Mouse (Mus musculus) inflammation-experienced regulatory T-cells, adult 6 months (primary cell): Measurements from ENCODE around the gene Gm4871. TPM values are rescaled to one million over a fixed set of nuclear protein-coding genes. Genes with fewer than 3 reads are reported as not detected.
"Not testable (repeated sequence)": the region's sequence is repeated elsewhere in the genome, so short reads cannot be mapped to it uniquely, and the experiment has no call there.

ENCODE experiments used
- ATAC-seq: one replicate; pipeline ENCODE4 v1.8.0; 2017
- polyA plus RNA-seq, 3 experiments: library from polyadenylated mRNA; unstranded; fragments of 100-300 nt; shearing (Covaris generic); gene quantifications; one replicate each; pipeline ENCODE4 v1.2.1; 2017

Gene Gm4871
- polyA plus RNA-seq = not detected

DNA sequence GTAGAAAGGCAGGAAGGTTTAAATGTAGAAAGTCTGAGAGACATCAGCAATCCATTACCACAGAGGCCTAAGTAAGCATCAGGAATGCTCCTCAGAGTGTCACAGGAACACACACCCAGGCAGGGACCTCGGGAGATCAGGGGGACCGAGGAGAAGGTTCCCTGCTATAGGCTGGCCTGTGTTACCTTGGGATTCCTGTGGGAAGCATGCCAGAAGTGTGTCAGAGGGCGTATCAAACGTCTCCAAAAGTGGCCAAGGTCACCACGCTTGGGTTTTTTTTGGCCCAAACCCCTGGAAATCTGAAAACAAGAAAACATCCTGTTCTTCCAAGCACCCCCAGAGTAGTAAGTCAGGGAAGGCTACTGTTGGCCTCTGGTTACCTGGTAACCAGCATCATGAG, at the start of gene Gm4871:
Gm4871 (minus strand) TSS at position 364 of the 400 bp plus-strand sequence.
- ATAC-seq = not testable (repeated sequence)

DNA sequence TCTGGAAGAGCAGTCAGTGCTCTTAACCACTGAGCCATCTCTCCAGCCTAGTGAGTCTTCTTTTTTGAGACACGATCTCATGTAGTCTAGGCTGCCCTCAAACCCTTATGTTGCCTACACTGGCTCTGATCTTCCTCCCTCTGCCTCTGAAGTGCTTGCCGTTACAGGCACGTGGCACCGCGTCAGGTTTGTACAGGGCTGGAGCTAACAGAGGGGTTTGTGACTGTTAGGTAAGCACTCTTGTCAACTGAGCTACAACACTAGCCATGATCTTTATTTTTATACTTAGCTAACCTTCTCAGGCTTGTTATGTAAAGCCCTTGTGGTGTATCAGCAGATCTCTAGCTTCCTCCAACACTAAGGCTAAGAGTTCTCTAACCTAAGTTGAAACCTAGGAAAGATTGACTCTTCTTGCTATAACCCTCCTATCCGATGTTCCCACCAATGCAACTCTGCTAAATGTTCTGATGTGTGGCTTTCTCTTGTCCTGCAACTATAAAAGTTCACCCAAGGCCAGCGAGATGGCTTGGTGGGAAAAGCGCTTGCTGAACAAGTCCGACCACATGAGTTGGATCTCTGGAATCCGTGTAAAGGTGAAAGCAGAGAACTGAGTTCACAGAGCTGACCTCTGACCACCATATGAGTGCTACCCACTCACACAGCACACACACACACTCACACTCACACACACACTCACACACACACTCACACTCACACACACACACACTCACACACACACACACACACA, 49.5 kb upstream of the Gm4871 start:
- ATAC-seq = no peak

DNA sequence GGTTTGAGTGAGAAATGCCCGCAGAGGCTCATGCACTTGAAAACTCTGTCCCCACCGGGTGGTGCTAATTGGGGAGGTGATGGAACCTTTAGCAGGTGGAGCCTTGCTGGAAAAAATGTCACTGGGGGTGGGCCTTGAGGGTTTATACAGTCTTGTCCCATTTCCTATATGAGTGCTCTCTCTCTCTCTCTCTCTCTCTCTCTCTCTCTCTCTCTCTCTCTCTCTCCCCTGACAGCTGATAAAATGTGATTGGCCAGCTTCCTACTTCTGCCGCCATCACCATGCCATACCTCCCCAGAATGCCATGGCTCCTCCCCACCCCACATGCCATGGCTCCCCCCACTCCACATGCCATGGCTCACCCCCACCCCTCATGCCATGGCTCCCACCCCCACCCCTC, 42.5 kb upstream of the Gm4871 start:
- ATAC-seq = no peak

DNA sequence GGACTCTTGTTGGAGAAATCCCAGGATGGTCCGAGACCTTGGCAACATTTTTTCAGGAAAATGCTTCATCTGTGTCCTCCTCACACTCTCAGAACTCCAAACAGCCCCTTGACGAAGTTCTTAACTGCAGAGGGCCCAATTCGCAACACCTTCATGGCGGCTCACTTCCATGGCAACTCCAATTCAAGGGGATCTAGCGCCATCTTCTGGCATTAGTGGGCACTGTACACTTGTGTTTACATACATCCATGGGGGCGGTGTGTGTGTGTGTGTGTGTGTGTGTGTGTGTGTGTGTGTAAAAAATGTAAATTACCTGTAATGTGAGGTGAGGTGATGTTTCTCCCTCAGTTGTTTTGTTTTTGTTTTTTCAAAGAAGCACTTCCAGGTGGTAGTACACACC, 38.8 kb upstream of the Gm4871 start:
- no peak for ATAC-seq

DNA sequence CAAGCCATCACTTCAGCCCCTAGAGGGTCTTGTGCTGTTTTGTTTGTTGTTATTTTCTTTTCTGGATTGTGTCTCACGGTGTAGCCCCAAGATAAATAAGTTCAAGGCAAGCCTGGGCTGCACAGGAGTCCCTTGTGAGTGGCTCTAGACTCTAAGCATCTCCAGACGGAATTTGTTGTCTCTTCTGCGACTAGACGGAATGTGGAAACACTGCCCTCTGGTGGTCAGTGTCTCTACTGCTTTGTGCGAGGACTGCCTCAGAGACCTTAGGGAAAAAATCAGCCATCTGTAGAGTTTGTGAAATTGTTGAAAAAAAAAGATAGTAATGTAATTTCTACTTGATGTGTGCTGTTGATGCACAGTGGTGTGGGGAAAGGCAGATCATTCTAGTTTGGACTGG, 37.2 kb upstream of the Gm4871 start:
- ATAC-seq = peak; percentile 38

DNA sequence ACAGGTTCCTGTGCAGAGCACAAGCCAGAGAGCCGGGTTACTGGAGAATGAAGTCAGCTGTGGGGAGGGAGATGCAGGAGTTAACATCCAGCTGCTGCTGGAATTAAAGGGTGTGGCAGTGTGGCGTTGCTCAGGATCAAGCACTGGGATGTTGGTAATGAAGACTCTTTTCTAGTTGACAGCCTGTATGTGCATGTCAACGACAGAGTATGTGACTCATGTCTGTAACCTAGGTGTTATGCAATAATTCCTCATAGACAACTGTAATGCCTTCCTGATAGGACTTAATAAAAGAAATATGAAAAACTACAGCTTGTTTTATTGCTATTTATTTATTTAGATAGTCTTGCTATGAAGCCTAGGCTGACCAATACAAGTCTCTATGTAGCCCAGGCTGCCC, 36.3 kb upstream of the Gm4871 start:
- ATAC-seq = no peak

DNA sequence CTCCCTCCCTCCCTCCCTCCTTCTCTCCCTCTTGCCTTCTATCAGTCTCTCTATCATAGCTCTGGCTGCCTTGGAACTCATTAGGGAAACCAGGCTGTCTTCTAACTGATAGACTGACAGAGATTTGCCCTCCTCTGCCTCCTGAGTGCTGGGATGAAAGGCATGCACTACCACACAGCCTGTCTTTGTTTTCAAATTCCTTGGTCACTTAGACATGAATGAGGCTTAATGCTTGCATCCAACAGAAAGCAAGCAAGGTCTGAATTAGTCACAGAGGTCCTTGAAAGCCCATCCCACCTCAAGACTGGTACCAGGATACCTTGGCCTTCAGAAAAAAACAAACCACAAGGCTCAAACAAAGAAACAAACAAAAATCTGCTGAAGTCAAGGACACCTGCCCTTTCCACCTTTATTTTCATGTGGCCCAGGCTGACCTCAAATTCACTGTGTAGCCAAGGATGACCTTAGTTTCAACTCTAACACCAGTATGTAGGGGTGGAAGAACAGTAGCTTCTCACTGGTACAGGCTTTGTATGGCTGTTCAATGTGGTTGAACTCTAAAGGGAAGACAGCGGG, 32.3 kb upstream of the Gm4871 start:
- ATAC-seq = no peak

DNA sequence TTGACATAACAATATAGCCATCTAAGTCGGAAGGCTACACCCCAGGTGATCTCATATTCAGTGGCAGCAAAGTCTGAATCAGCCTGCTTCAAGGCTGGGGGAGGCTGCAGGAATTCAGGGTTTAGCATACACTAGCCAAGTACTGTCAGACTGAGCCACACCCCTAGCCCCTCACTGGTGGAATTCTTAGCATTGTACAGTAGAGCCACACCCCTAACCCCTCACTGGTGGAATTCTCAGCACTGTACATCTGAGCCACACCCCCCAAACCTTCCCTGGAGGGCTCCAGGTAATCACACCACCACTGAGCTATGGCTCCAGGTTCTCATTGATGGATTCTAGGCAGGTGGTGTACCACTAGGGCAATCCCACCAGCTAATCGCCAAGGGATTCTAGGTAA, 27.0 kb upstream of the Gm4871 start:
- no peak for ATAC-seq

DNA sequence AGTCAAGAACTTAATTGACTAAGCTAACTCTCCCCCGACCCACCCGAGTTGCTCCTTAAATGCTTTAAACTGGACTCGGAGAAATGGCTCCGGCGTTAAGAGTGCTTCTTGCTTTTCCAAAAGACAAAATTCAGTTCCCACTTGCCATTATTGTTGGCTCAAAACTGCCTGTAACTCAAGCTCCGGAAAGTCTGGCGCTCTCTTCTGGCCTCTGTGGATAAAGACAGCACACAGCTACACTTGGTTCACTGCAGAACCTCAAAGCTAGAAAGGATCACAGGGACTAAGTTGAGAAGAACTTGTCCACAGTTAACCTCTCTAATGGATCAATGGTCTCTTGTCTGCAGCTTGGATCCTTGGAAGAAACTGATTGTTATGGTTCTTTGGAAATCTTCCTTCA, 26.2 kb upstream of the Gm4871 start:
- no peak for ATAC-seq

DNA sequence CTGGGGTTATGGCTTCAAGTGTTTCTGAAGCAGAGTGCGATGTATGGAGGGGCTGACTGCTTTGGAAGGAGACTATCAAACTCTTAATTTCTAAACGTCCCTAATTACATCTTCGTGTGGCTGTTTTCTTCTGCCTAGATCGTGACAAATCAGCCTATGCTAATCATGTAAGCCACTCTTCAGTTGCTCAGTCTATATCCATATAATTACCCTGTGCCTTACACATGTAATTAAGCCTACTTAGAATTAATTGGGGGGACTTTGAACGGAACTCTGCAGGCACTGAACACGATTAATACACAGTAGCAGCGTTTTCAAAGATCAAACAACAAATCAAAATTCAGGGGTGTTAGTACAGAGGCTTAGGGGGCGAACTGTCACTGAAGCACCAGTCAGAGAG, 25.4 kb upstream of the Gm4871 start:
- no peak for ATAC-seq

DNA sequence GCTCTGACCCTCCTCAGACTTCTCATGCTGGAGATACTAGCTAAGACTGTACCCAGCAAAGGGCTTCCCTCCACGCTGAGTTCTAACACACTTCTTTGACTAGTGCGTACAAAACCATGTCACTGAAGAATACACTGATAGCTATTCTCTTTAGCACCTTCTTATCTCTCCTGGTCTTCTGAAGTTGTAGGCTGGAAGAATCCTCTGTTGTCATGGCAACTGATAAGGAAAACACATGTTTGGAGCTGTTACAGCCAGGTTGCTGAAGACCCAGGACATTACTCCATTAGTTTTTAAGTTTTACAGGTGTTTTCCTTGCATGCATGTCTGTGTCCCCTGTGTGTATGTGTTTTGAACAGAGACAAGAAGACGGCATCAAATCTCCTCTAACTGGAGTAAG, 21.6 kb upstream of the Gm4871 start:
- ATAC-seq = not testable (repeated sequence)

DNA sequence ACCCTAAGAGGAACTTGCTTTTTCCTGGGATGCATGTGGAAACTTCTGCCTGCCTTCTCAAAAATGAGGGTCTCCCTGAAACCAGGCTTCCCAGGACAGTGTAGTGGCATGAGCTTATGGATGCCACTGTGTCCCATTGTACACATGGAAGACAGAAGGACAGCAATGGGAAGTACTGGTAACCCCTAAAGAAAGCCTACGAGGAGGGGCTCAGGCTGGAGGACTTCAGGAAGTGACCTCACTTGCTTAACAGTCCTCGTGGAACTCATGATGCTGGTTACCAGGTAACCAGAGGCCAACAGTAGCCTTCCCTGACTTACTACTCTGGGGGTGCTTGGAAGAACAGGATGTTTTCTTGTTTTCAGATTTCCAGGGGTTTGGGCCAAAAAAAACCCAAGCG, 10.1 kb upstream of the Gm4871 start, which contains the start of gene 1700018F24Rik:
1700018F24Rik (plus strand) TSS at position 301 of the 400 bp plus-strand sequence.
- not testable (repeated sequence) for ATAC-seq

DNA sequence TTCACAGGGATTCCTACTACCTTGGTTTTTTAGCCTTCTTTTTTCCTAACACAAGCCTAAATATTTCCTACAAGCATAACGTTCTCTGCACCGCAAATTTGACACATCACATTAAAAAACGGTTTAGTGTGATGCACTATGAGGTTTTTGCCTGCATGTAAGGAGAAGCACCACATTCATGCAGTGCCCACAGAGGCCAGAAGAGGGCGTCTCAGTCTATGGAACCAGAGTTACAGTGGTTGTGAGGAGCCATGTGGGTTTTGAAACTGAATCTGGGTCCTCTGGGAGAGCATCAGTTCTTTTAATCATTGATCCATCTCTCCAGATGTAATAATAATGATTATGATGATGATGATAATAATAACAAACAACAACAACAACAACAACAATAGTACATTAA, 9.1 kb upstream of the Gm4871 start:
- no peak for ATAC-seq

DNA sequence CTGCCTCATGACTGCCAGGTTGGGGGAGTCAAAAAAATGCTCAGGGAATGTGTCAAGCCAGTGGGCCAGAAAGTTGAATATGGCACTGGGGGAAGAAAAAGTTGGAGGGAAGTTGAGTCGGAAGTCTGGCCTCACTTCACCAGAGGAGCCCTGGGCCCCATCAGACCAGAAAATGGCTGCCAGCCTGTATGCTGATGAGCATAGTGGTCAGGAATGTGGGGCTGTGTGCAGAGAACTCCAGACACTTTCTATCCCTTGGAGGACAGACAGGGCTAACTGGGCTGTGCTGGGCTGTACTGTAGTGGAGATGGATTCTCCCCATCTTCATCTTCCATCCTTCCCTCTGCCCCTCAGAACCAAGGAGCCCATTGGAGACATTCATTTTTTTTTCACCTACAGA, 2.1 kb downstream of the Gm4871 start:
- not testable (repeated sequence) for ATAC-seq

DNA sequence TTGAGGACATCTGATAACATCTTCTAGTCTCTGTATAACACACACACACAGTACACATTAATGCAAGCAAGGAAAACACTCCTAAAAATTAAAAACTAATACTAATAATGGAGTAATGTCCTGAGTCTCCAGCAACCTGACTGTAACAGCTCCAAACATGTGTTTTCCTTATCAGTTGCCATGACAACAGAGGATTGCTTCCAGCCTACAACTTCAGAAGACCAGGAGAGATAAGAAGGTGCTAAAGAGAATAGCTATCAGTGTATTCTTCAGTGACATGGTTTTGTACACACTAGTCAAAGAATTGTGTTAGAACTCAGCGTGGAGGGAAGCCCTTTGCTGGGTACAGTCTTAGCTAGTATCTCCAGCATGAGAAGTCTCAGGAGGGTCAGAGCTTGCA, 11.8 kb downstream of the Gm4871 start:
- ATAC-seq = not testable (repeated sequence)

DNA sequence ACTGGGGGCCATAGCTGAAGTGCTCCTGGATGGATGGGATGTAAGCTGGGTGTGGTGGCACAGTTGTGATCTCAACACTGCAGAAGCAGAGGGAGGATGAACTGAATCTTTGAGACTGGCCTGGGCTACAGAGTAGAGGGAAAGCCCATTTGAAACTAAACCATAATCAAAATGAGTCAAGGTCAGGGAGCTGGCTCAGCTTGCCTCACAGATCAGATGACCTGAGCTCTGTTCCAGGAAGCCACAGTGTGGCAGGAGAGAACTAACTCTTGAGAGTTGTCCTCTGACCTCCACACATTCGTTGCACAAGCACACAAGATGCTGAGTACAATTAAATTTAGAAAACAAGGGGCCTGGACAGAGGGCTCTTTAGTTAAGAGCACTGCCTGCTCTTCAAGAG, 12.3 kb downstream of the Gm4871 start:
- ATAC-seq = not testable (repeated sequence)

DNA sequence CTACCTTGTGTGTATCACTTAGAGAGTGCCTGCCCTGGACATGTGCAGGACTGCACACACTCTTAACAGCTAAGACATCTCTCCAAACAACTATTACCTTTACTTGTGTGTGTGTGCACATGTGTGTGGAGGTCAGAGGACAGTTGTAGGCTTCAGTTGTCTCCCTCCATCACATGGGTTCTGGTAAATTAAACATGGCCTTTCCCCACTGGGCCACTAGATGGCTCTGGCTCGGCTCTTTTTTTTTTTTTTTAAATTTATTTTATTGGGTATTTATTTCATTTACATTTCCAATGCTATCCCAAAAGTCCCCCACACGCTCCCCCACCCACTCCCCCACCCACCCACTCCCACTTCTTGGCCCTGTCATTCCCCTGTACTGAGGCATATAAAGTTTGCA, 15.8 kb downstream of the Gm4871 start:
- not testable (repeated sequence) for ATAC-seq

DNA sequence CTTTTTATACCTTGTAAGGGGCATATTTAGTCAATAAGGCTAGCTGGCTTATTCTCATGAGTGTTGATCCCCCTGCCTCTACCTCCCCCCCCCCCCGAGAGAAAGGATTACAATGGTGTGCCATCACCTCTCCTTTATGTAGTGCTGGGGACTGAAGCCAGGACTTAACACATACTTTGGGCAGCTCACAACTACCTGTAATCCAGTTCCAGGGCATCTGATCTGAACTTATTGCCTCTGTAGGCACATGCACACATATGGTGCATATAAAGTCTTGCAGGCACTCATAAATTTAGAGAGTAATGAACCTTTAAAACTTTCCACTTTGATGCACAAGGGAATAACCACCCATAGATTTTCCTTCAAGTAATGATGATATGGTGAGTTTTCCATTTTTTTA, 18.3 kb downstream of the Gm4871 start:
- ATAC-seq = no peak

DNA sequence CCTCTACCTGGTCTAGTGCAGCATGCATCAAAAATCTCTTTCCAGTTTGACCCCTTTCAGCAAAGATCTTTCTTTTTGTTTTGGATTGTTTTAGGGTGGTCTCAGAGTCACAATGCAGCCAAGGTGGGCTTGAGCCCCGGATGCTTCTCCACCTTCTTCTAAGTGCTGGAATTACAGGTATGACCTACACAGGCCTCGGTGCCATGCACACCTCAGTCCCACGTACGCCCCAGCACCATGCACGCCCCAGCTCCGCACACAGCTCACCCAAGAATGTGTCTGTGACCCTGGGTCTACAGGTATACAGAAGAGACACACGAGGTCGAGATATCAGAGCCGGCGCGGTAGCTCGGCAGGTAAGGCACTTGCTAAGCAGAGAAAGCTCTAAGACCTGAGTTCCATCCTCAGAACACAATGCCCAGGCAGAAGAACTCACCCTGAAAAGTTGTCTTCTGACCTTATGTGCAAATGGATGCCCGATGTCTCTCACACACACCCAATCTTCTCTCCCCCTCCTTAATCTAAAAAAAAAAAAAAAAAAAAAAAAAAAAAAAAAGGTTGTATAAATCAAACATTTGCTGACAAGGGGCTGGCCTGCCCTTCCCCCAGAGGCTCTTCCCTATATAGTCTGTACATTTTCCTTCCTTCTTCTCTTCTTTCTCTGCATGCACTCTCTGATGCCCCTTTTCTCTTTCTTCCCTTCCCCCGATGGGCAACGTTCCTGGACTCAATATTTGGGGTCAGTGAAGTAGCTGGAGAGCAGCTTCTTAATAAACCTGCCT, 23.5 kb downstream of the Gm4871 start:
- no peak for ATAC-seq

DNA sequence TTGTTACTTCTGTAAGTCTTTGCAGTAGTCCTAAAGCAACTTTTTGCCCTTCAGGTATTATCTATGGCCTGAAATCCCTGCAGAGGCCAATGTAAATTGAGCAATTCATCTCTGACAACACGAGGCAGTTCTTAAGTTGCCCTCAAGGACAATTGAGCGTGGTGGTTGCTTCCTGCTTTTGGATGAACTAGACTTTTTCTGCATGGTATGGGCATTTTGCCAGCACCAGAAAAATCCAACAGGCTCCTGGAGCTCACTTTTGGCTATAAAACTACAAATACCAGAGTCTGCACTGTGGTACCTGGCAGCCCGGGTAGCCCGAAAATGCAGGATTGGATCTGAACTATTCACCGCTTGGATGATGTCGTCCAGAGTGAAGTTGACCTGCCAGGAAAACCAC, 27.0 kb downstream of the Gm4871 start:
- ATAC-seq = no peak

DNA sequence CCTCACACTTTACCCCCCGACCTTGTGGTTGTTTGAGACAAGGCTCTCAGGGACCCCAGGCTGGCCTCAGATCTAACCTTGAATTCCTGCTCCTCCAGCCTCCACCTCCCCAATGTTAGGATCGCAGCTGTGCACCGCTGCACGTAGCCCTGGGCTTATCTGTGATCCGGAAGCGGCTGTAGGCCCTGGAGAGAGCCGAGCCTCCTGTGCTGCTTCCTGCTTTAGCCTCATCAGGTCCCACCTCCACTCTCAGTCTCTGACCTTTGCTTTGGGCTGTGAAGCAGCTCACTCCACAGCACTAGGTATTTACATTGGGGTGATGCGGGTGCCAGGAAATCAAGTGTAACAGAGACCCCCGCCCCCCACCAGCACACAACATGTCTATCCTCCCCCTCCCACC, 28.1 kb downstream of the Gm4871 start:
- ATAC-seq = no peak

DNA sequence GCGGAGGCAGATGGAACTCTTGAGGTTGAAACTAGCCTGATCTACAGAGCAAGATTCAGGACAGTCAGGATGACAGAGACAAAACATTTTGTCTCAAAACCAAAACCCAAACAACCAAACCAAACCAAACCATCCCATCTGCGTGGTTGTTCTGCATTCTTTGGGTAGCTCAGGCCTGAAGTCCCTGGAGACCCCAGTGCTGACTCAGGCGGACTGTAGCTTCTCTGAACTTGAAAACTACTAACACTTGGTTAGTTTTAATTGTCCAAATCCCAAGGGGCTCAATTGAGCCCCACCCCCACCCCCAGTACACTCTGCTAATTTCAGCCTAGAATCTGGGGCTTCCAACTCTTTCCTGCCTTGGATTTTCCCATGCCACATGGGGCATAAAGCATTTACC, 29.2 kb downstream of the Gm4871 start:
- ATAC-seq = no peak

DNA sequence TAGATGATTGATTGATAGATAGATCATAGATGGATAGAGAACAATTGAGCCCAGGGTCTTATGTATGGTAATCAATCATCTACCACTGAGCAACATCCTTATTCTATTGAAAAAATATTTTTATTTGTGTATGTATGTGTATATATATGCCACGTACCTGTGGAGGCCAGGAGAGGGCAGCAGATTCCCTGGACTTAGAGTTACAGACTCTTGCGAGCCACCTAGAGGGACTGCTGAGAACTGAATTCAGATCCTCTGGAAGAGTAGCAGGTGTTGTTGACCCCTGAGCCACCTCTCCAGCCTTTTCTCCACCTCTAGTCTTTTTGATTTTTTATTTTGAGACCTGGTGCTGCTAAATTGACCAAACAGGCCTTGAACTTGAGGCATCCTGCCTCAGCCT, 34.1 kb downstream of the Gm4871 start:
- ATAC-seq = no peak

DNA sequence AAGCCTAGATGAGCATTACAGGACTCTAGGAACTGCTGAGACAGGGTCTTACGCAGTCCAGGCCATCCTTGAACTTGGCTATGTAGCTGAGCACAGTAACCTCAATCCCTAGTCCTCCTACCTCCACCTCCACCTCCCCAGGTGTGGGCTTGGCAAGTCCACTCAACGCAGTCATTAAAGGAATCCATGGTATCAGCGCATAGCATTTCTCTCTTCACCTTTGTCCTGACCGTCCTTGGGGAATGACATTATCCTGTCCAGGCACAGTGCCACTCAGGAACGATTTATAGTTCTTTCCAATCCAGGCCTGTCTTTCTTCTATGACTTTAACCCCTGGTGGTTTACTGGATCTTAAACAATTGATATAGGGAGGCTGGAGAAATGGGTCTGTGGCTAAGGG, 42.1 kb downstream of the Gm4871 start:
- ATAC-seq = no peak
